Mouse (Mus musculus): ENCODE measurements around the gene Fhit. TPM values are rescaled to one million over a fixed set of nuclear protein-coding genes. Genes with fewer than 3 reads are reported as not detected.

The Fhit gene
- polyA plus RNA-seq, 1 experiment from 2014 or later: 21.4 TPM

DNA sequence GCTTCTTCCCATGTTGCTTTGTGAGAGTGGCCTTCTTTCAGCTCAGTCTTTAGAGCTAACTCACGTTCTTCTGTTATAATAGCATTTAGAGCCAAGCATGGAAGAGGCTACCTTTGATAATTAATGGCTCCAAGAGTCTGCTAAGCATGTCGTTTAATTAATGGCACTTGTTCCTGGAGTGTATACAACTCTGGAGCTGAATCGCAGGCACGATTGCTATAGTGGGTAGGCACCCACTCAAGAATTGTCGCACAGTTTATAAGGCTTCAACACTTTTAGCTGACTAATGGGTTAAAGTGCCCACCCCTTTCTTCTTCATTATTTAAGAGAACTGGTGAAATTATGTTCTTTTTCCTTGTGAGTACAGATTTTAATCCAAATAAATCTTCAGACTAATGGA, 1605.5 kb downstream of the Fhit start:
- Histone ChIP-seq H3K9ac (ENCODE audit: low read depth, low read length) (no peak overlapping the region), H3K27me3 (replicated peaks; ENCODE audit: control insufficient read depth, insufficient read depth, low read length) (no peaks in the 10 kb centered on the region), H3K4me1 (replicated peaks; ENCODE audit: control insufficient read depth, insufficient read depth, low read length) (no peaks in the 10 kb centered on the region), H3K4me2 (replicated peaks; ENCODE audit: low read depth) (no peak overlapping the region), H3K36me3 (ENCODE audit: control insufficient read depth, insufficient read depth) (no peaks in the 10 kb centered on the region), H3K9me3 (ENCODE audit: control insufficient read depth) (no peaks in the 10 kb centered on the region), H3K4me3 (ENCODE audit: low read depth, low read length) (no peak overlapping the region), H3K27ac (ENCODE audit: low read depth, low read length) (no peak overlapping the region)
- WGBS: 57% methylated on average over 5 of the region's 5 CpGs
- TF ChIP-seq CTCF (IDR thresholded peaks at IDR 0.05; ENCODE audit: low read depth): no peak
- ATAC-seq: no peak

DNA sequence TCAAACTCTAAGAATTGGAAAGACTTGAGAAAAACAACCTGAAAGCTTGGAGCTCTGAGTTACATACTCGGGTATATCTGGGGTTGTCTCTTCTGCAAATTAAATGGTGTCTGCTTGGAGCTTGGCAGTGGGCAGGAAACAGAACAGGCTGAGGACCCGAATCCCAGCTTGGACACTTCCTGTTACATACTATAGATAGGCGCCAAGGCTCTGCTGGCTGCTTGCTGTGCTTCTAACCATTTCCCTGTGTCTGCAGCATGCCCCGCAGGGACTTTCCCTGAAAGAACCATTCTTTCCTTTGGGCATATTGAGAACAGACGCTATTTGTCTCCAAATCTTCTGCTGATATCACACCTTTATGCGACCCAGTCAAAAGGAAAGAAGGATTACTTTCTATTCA, 1606.0 kb downstream of the Fhit start:
- TF ChIP-seq CTCF (IDR thresholded peaks at IDR 0.05; ENCODE audit: low read depth): no peak
- Histone ChIP-seq H3K27ac (ENCODE audit: low read depth, low read length) (no peak overlapping the region), H3K36me3 (ENCODE audit: control insufficient read depth, insufficient read depth) (no peaks in the 10 kb centered on the region), H3K4me2 (replicated peaks; ENCODE audit: low read depth) (no peak overlapping the region), H3K4me1 (replicated peaks; ENCODE audit: control insufficient read depth, insufficient read depth, low read length) (no peaks in the 10 kb centered on the region), H3K27me3 (replicated peaks; ENCODE audit: control insufficient read depth, insufficient read depth, low read length) (no peaks in the 10 kb centered on the region), H3K9ac (ENCODE audit: low read depth, low read length) (no peak overlapping the region), H3K4me3 (ENCODE audit: low read depth, low read length) (no peak overlapping the region), H3K9me3 (ENCODE audit: control insufficient read depth) (no peaks in the 10 kb centered on the region)
- ATAC-seq: no peak
- 51% methylated on average over 6 of the region's 6 CpGs for WGBS

DNA sequence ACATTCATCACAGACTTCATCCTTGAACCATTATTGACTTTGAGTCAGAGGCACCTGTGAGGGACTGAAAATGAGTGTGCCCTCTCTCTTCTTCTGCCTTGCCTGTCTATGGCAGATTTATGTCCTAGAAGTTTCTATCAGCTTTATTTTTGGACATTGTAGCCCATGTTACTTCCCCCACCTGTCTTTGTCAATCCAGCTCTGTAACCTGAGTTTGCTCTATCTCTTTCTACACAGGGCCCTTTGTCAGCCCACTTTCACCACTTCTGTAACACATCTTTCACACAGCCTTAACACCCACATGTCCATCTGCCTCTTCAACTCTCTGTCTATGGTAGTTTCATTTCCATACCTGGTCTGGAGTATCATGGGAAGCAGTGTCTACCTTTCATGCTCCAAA, 1609.7 kb downstream of the Fhit start:
- ATAC-seq: no peak
- Histone ChIP-seq H3K36me3 (ENCODE audit: control insufficient read depth, insufficient read depth) (no peaks in the 10 kb centered on the region), H3K4me1 (replicated peaks; ENCODE audit: control insufficient read depth, insufficient read depth, low read length) (no peaks in the 10 kb centered on the region), H3K9ac (ENCODE audit: low read depth, low read length) (no peak overlapping the region), H3K27me3 (replicated peaks; ENCODE audit: control insufficient read depth, insufficient read depth, low read length) (no peaks in the 10 kb centered on the region), H3K4me2 (replicated peaks; ENCODE audit: low read depth) (no peak overlapping the region), H3K9me3 (ENCODE audit: control insufficient read depth) (no peaks in the 10 kb centered on the region), H3K4me3 (ENCODE audit: low read depth, low read length) (no peak overlapping the region), H3K27ac (ENCODE audit: low read depth, low read length) (no peak overlapping the region)
- TF ChIP-seq CTCF (IDR thresholded peaks at IDR 0.05; ENCODE audit: low read depth): no peak

DNA sequence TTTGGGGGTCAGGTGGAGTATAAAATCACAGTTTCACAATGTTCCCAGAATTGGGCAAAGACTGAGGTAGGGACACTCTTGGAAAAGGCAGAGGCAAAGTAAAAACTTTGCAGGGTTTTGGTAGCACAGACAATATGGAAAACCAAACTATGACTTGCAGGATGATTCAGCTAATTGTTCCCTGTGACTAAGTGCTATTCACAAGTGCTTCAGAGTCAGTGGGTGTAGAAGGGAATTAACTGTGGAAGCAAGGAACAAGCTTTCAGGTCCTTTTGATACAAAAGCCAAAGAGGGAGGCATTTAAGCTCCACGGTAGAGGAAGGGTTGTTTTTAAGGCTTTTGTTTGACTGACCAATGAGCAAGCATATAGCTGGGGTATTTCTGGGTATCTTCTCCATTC, 1613.9 kb downstream of the Fhit start:
- ATAC-seq: no peak
- Histone ChIP-seq H3K4me3 (ENCODE audit: low read depth, low read length) (no peak overlapping the region), H3K4me1 (replicated peaks; ENCODE audit: control insufficient read depth, insufficient read depth, low read length) (no peaks in the 10 kb centered on the region), H3K36me3 (ENCODE audit: control insufficient read depth, insufficient read depth) (no peaks in the 10 kb centered on the region), H3K4me2 (replicated peaks; ENCODE audit: low read depth) (no peak overlapping the region), H3K9ac (ENCODE audit: low read depth, low read length) (no peak overlapping the region), H3K27ac (ENCODE audit: low read depth, low read length) (no peak overlapping the region), H3K27me3 (replicated peaks; ENCODE audit: control insufficient read depth, insufficient read depth, low read length) (no peaks in the 10 kb centered on the region), H3K9me3 (ENCODE audit: control insufficient read depth) (no peaks in the 10 kb centered on the region)
- no peak for TF ChIP-seq CTCF (IDR thresholded peaks at IDR 0.05; ENCODE audit: low read depth)
- WGBS: 68% methylated on average over 1 of the region's 1 CpGs

DNA sequence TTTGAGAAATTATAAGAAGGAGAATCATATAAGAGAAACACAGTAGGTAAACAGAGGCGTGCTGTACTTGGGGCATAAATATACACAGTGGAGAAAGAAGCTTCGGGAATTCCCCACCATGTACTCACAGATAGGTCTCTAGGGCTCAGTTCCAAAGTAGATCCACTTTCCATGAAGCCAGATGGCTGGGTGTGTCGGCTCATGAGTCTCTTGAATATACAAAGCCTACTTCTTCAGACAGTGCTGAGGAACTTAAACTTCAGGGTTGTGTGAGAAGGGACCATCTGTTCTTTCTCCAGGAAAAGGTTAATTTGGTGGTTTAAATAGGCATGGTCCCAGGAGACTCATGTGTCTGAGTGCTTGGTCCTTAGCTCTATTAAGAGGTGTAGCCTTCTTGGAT, 1617.5 kb downstream of the Fhit start:
- Histone ChIP-seq H3K27ac (ENCODE audit: low read depth, low read length) (no peak overlapping the region), H3K4me1 (replicated peaks; ENCODE audit: control insufficient read depth, insufficient read depth, low read length) (no peaks in the 10 kb centered on the region), H3K4me2 (replicated peaks; ENCODE audit: low read depth) (no peak overlapping the region), H3K4me3 (ENCODE audit: low read depth, low read length) (no peak overlapping the region), H3K9ac (ENCODE audit: low read depth, low read length) (no peak overlapping the region), H3K9me3 (ENCODE audit: control insufficient read depth) (no peaks in the 10 kb centered on the region), H3K27me3 (replicated peaks; ENCODE audit: control insufficient read depth, insufficient read depth, low read length) (no peaks in the 10 kb centered on the region), H3K36me3 (ENCODE audit: control insufficient read depth, insufficient read depth) (no peaks in the 10 kb centered on the region)
- TF ChIP-seq CTCF (IDR thresholded peaks at IDR 0.05; ENCODE audit: low read depth): no peak
- 52% methylated on average over 3 of the region's 3 CpGs for WGBS
- ATAC-seq: no peak

DNA sequence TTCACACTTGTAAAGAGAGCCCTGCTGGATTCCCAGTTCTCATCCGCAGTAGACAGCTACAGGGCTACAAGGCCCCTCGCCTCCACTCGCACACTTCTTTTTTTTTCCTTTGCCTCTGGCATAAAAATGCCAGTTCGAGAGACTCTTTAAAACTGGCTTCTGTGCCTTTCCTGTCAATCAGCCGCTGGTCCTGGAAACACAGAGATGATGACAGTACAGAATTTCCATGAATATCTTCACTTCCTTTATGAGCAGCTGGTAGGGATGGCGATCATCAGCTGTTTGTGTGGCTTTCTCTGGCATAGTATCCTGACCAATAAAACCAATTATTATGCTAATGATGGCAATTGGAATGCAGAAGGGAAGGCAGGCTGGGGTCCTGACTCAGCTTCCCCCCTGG, 1626.3 kb downstream of the Fhit start:
- no peak for TF ChIP-seq CTCF (IDR thresholded peaks at IDR 0.05; ENCODE audit: low read depth)
- WGBS: 73% methylated on average over 6 of the region's 6 CpGs
- no peak overlapping the region for H3K27ac ChIP-seq (ENCODE audit: low read depth, low read length)
- H3K9me3 ChIP-seq (ENCODE audit: control insufficient read depth): no peaks in the 10 kb centered on the region
- no peak for ATAC-seq
- no peak overlapping the region for H3K4me2 ChIP-seq (replicated peaks; ENCODE audit: low read depth)
- no peak overlapping the region for H3K9ac ChIP-seq (ENCODE audit: low read depth, low read length)
- no peaks in the 10 kb centered on the region for H3K27me3 ChIP-seq (replicated peaks; ENCODE audit: control insufficient read depth, insufficient read depth, low read length)
- no peaks in the 10 kb centered on the region for H3K4me1 ChIP-seq (replicated peaks; ENCODE audit: control insufficient read depth, insufficient read depth, low read length)
- H3K36me3 ChIP-seq (ENCODE audit: control insufficient read depth, insufficient read depth): no peaks in the 10 kb centered on the region
- H3K4me3 ChIP-seq (ENCODE audit: low read depth, low read length): no peak overlapping the region

DNA sequence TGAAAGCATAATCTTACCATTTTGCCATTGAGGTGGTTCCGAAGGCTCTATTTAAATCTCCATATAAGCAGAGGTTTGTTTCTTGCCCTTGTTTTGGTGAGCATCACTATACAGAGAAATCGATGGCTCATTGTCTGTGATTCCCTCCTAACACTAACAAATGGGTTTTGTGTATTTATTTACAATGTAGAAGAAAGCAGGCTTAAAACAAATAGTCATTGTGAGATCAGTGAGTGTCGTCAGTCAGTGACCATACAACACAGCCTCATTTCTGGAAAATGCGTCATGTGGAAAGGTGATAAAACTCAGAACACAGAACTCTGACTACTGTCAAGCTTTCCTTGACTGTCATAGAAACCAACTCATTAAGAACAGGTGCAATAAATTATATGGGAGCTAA, 1632.6 kb downstream of the Fhit start:
- H3K4me2 ChIP-seq (replicated peaks; ENCODE audit: low read depth): no peak overlapping the region
- no peaks in the 10 kb centered on the region for H3K4me1 ChIP-seq (replicated peaks; ENCODE audit: control insufficient read depth, insufficient read depth, low read length)
- H3K36me3 ChIP-seq (ENCODE audit: control insufficient read depth, insufficient read depth): no peaks in the 10 kb centered on the region
- WGBS: 84% methylated on average over 4 of the region's 4 CpGs
- H3K9me3 ChIP-seq (ENCODE audit: control insufficient read depth): no peaks in the 10 kb centered on the region
- H3K27me3 ChIP-seq (replicated peaks; ENCODE audit: control insufficient read depth, insufficient read depth, low read length): no peaks in the 10 kb centered on the region
- H3K27ac ChIP-seq (ENCODE audit: low read depth, low read length): no peak overlapping the region
- ATAC-seq: no peak
- no peak overlapping the region for H3K9ac ChIP-seq (ENCODE audit: low read depth, low read length)
- TF ChIP-seq CTCF (IDR thresholded peaks at IDR 0.05; ENCODE audit: low read depth): no peak
- H3K4me3 ChIP-seq (ENCODE audit: low read depth, low read length): no peak overlapping the region
